8 mouse cellular contexts compared by ENCODE assay signal in genomic region chr8:89045218-89045601, GRCm38 (mm10). TPM values are rescaled to one million over a fixed set of nuclear protein-coding genes. Genes with fewer than 3 reads are reported as not detected.
DNase-seq lines count a peak whose midpoint lies in the region; ATAC-seq lines count a peak whose summit lies in the region.

No protein-coding gene starts in this region.

- no peaks in the 10 kb centered on the region for H3K36me3 ChIP-seq in heart, embryonic 16.5 days (ENCODE audit: control insufficient read depth, insufficient read depth)
- no peaks in the 10 kb centered on the region for H3K36me3 ChIP-seq in embryonic facial prominence, embryonic 15.5 days
- H3K36me3 ChIP-seq in neural tube, embryonic 11.5 days (ENCODE audit: control insufficient read depth, insufficient read depth, low read length) = no peaks in the 10 kb centered on the region

- ATAC-seq in heart, embryonic 16.5 days (replicated peaks; ENCODE audit: extremely low read depth, insufficient read depth, low FRiP score) = no peak
- ATAC-seq in embryonic facial prominence, embryonic 15.5 days (ENCODE audit: insufficient number of reproducible peaks, low FRiP score, low TSS enrichment, low read depth) = no peak
- 0 out of 2 replicates have a peak, but pooled peaks have one; percentile 14 for ATAC-seq in neural tube, embryonic 11.5 days (ENCODE audit: insufficient read depth, low FRiP score, low TSS enrichment)

- peaks cover 12% of the 10 kb centered on the region for H3K4me1 ChIP-seq in heart, embryonic 16.5 days (ENCODE audit: control insufficient read depth, insufficient read depth, low read length)
- H3K4me1 ChIP-seq in embryonic facial prominence, embryonic 15.5 days = peaks cover 55% of the 10 kb centered on the region
- H3K4me1 ChIP-seq in neural tube, embryonic 11.5 days (ENCODE audit: control insufficient read depth, insufficient read depth, low read length) = peaks cover 5% of the 10 kb centered on the region; the same call in 1 of the 2 replicates

- H3K9ac ChIP-seq in heart, embryonic 16.5 days (ENCODE audit: low read length) = no peak overlapping the region
- no peak overlapping the region for H3K9ac ChIP-seq in embryonic facial prominence, embryonic 15.5 days
- peak overlapping the region; percentile 99 for H3K9ac ChIP-seq in neural tube, embryonic 11.5 days (ENCODE audit: low read length)

- H3K27me3 ChIP-seq in heart, embryonic 16.5 days (ENCODE audit: control insufficient read depth, insufficient read depth, low read length) = peaks cover 71% of the 10 kb centered on the region
- H3K27me3 ChIP-seq in embryonic facial prominence, embryonic 15.5 days = peaks cover 92% of the 10 kb centered on the region
- peaks cover 4% of the 10 kb centered on the region; the same call in 1 of the 2 replicates for H3K27me3 ChIP-seq in neural tube, embryonic 11.5 days (ENCODE audit: control insufficient read depth, insufficient read depth, low read length)

- no peak overlapping the region; the same call in 1 of the 2 replicates for H3K4me3 ChIP-seq in heart, embryonic 16.5 days (ENCODE audit: low read length)
- H3K4me3 ChIP-seq in embryonic facial prominence, embryonic 15.5 days (replicated peaks) = peak overlapping the region; percentile 12; the same call in 1 of the 2 replicates
- H3K4me3 ChIP-seq in neural tube, embryonic 11.5 days (ENCODE audit: low read depth, low read length) = peak overlapping the region; percentile 86

- H3K4me2 ChIP-seq in heart, embryonic 16.5 days (ENCODE audit: low read depth, low read length) = peak overlapping the region; percentile 25
- H3K4me2 ChIP-seq in embryonic facial prominence, embryonic 15.5 days (replicated peaks) = no peak overlapping the region
- H3K4me2 ChIP-seq in neural tube, embryonic 11.5 days (ENCODE audit: low read depth) = peak overlapping the region; percentile 47

- H3K9me3 ChIP-seq in heart, embryonic 16.5 days (replicated peaks; ENCODE audit: control insufficient read depth, low read length) = no peaks in the 10 kb centered on the region
- H3K9me3 ChIP-seq in embryonic facial prominence, embryonic 15.5 days (replicated peaks) = no peaks in the 10 kb centered on the region
- H3K9me3 ChIP-seq in neural tube, embryonic 11.5 days (ENCODE audit: control insufficient read depth, low read length) = no peaks in the 10 kb centered on the region

- H3K27ac ChIP-seq in heart, embryonic 16.5 days (ENCODE audit: low read length) = no peak overlapping the region
- H3K27ac ChIP-seq in embryonic facial prominence, embryonic 15.5 days (replicated peaks) = no peak overlapping the region
- H3K27ac ChIP-seq in neural tube, embryonic 11.5 days (ENCODE audit: low read depth, low read length) = peak overlapping the region; percentile 99

- DNase-seq in heart, postnatal 4 days = no peak
- peak; percentile 52 to 67 for DNase-seq in kidney, postnatal 4 days
- DNase-seq in neural tube, embryonic 11.5 days (ENCODE audit: low spot score) = peak; percentile 76
- no peak for DNase-seq in spleen, postnatal 10 days (ENCODE audit: low spot score in 2 of 2)
- no peak for DNase-seq in thymus, postnatal 36 days
- no peak for DNase-seq in cerebellum, adult 11 months

- 3% methylated on average over 29 of the region's 30 CpGs for WGBS in heart, embryonic 16.5 days
- WGBS in embryonic facial prominence, embryonic 15.5 days = 3% methylated on average over 30 of the region's 30 CpGs
- under 1% methylated on average over 30 of the region's 30 CpGs for WGBS in neural tube, embryonic 11.5 days

RNA-seq across cellular contexts. Expression of gene Sall1, which starts 1.2 kb away (rescaled TPM):
- polyA plus RNA-seq in heart, embryonic 16.5 days (2015; fragmentation: Nextera tagmentation; extraction: Ambion mirVana) = 2.0 and 2.8 TPM in 2 replicates
- 1 to 10 TPM; 5.0 to 6.3 TPM for total RNA-seq in heart, postnatal 4 days (2021)
- 0.91 and 1.1 TPM in 2 replicates for polyA plus RNA-seq in embryonic facial prominence, embryonic 15.5 days (2015; fragmentation: Nextera tagmentation; extraction: Ambion mirVana)
- 32.3 and 35.2 TPM in 2 replicates for polyA plus RNA-seq in neural tube, embryonic 11.5 days (2014; fragmentation: Nextera tagmentation; extraction: Ambion mirVana)

Comparison
In these comparisons a context has a peak if more than half of its experiments do, and no peak if none do; other contexts are left out.
1. DNase-seq: peak in kidney, postnatal 4 days (2 of 2) and neural tube, embryonic 11.5 days (single experiment); none in heart, postnatal 4 days (single experiment), spleen, postnatal 10 days (0 of 2), thymus, postnatal 36 days (0 of 2) and cerebellum, adult 11 months (single experiment).